Mouse (Mus musculus): Measurements from ENCODE around the gene Commd2. TPM values are rescaled to one million over a fixed set of nuclear protein-coding genes. Genes with fewer than 3 reads are reported as not detected.
A peak's percentile ranks its signal among the peaks of the same experiment; 100 is the strongest.

Gene Commd2
- polyA plus RNA-seq, 1 experiment from 2014 or later = 67.2 TPM

- CTCF ChIA-PET = interaction anchor here (1.3 to 4.3 kb wide), 6 partner anchors 10 to 824 kb away, joined by 3 to 35 read pairs (median 7); no protein-coding TSS in a partner anchor
- POLR2A ChIA-PET = interaction anchor here (0.5 kb wide), 1 partner anchor 857 kb away, joined by 3 read pairs; no protein-coding TSS in a partner anchor
- in situ Hi-C loops (cut with MboI; ENCODE audit: low pct_unique_long_range_greater_than_20kb) = loop anchor here (5.0 to 10.0 kb wide), 4 partner anchors 68 to 830 kb away; no protein-coding TSS in a partner anchor
- H3K27me3 ChIP-seq = no peaks in the 10 kb centered on the region
- TF ChIP-seq CTCF (IDR thresholded peaks at IDR 0.05) = no peak
- DNase-seq (ENCODE audit: low read depth, low spot score) (no peak), ATAC-seq (no peak)
Observed at GRCm38 (mm10) chr3:57664682-57665081, 13.2 kb upstream of the Commd2 start.

- TF ChIP-seq CTCF (IDR thresholded peaks at IDR 0.05) = peak; percentile 90
- in situ Hi-C loops (cut with MboI; ENCODE audit: low pct_unique_long_range_greater_than_20kb) = loop anchor here (5.0 to 10.0 kb wide), 3 partner anchors 159 to 831 kb away; no protein-coding TSS in a partner anchor
- CTCF ChIA-PET = interaction anchor here (0.7 to 4.3 kb wide), 8 partner anchors 9 to 825 kb away, joined by 3 to 35 read pairs (median 5); no protein-coding TSS in a partner anchor
- H3K27me3 ChIP-seq = no peaks in the 10 kb centered on the region
- POLR2A ChIA-PET = no interaction called here
- DNase-seq (ENCODE audit: low read depth, low spot score) = peak; percentile 22
- ATAC-seq = no peak
Observed at GRCm38 (mm10) chr3:57663731-57664130, 12.2 kb upstream of the Commd2 start.

- no peak for DNase-seq (ENCODE audit: low read depth, low spot score)
- CTCF ChIA-PET = no interaction called here
Observed at GRCm38 (mm10) chr3:57658608-57659007, 7.1 kb upstream of the Commd2 start.

GRCm38 (mm10) chr3:57653646-57654045, 2.1 kb upstream of the Commd2 start:
- ChIA-PET CTCF (interaction anchor here (0.9 to 3.9 kb wide), 5 partner anchors 9 to 150 kb away, joined by 3 to 27 read pairs (median 3); no protein-coding TSS in a partner anchor), POLR2A (no interaction called here)
- ATAC-seq (no peak), DNase-seq (ENCODE audit: low read depth, low spot score) (no peak)
- TF ChIP-seq CTCF (IDR thresholded peaks at IDR 0.05) = no peak
- peaks cover 3% of the 10 kb centered on the region for H3K27me3 ChIP-seq
- in situ Hi-C loops (cut with MboI; ENCODE audit: low pct_unique_long_range_greater_than_20kb) = no loop called here

More at GRCm38 (mm10) chr3:57658608-57659007, 7.1 kb upstream of the Commd2 start:
- in situ Hi-C loops (cut with MboI; ENCODE audit: low pct_unique_long_range_greater_than_20kb) = no loop called here
- ATAC-seq = no peak
- no peak for TF ChIP-seq CTCF (IDR thresholded peaks at IDR 0.05)
- POLR2A ChIA-PET = interaction anchor here (0.6 to 0.7 kb wide), 2 partner anchors 12 to 638 kb away, joined by 3 to 5 read pairs; no protein-coding TSS in a partner anchor
- peaks cover 3% of the 10 kb centered on the region for H3K27me3 ChIP-seq

GRCm38 (mm10) chr3:57652485-57652884, 970 bp upstream of the Commd2 start:
- no peak for TF ChIP-seq CTCF (IDR thresholded peaks at IDR 0.05)
- ChIA-PET CTCF (interaction anchor here (1.1 kb wide), 1 partner anchor 151 kb away, joined by 3 read pairs; no protein-coding TSS in a partner anchor), POLR2A (no interaction called here)
- ATAC-seq (no peak), DNase-seq (ENCODE audit: low read depth, low spot score) (no peak)
- in situ Hi-C loops (cut with MboI; ENCODE audit: low pct_unique_long_range_greater_than_20kb) = no loop called here
- peaks cover under 1% of the 10 kb centered on the region for H3K27me3 ChIP-seq

DNA sequence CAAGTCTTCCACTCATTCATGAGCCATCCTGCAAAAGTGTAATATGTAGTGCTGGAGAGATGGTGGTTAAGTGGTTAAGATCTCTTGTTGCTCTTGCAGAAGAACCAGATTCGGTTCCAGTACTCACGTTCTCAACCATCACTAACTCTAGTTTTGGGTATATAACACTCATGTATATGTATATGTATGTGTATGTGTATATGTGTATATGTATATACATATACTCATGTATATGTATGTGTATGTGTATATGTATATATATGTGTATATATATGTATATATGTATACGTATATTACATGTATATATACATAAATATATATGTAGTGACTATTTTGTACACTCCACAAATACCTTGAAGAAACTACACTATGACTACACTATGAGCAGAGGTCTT, 347 bp upstream of the Commd2 start:
- no peak for TF ChIP-seq CTCF (IDR thresholded peaks at IDR 0.05)
- CTCF ChIA-PET = no interaction called here
- no peak for DNase-seq (ENCODE audit: low read depth, low spot score)
- POLR2A ChIA-PET = no interaction called here
- H3K27me3 ChIP-seq = no peaks in the 10 kb centered on the region
- in situ Hi-C loops (cut with MboI; ENCODE audit: low pct_unique_long_range_greater_than_20kb) = no loop called here
- ATAC-seq = no peak

GRCm38 (mm10) chr3:57643191-57643590, 8.3 kb downstream of the Commd2 start:
- TF ChIP-seq CTCF (IDR thresholded peaks at IDR 0.05) = no peak
- CTCF ChIA-PET = no interaction called here
- in situ Hi-C loops (cut with MboI; ENCODE audit: low pct_unique_long_range_greater_than_20kb) = loop anchor here (25.0 kb wide), 1 partner anchor 606 kb away; no protein-coding TSS in a partner anchor
- ATAC-seq = no peak
- POLR2A ChIA-PET = no interaction called here
- DNase-seq (ENCODE audit: low read depth, low spot score) = no peak
- H3K27me3 ChIP-seq = no peaks in the 10 kb centered on the region

- POLR2A ChIA-PET = no interaction called here
- no peak for TF ChIP-seq CTCF (IDR thresholded peaks at IDR 0.05)
Observed at GRCm38 (mm10) chr3:57637596-57637995, 13.9 kb downstream of the Commd2 start.

DNA sequence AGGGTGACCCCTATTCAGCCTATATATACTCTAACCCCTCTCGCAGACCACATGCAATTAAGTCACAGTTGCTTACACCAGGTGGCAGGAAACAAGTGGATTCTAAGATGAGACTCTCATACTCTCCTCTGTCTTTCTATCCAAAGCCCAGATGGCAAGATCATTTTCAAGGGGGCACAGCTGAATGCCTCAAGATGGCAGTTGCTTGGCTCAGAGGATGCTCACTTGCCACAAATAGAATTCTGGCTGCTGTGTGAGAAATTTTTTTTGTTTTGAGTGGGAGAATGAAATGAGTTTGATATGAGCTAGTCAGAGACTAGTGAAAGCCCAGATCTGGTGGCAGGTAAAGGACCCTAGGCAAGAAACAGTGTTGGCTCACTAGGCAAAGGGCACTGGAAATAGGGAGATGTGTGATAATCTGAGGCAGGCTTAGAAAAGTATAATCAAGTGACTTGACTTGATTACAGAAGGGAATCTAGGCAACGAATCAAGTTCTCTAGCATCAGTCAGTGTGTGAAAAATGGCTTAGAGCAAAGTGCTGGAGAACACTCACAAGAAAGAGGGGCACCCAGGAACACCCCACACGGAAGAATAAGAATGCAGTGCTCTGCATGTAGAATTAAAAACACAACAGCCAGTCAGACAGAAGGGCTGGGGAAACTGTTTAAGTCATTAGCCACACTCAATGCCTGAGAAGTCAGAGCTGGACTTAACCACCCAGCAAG, 16.6 kb downstream of the Commd2 start:
- no peak for ATAC-seq
- TF ChIP-seq CTCF (IDR thresholded peaks at IDR 0.05) = no peak
- CTCF ChIA-PET = interaction anchor here (1.0 to 4.9 kb wide), 2 partner anchors 9 to 166 kb away, joined by 4 to 25 read pairs; no protein-coding TSS in a partner anchor

More at GRCm38 (mm10) chr3:57637596-57637995, 13.9 kb downstream of the Commd2 start:
- no peaks in the 10 kb centered on the region for H3K27me3 ChIP-seq
- peak; percentile 87 for ATAC-seq
- in situ Hi-C loops (cut with MboI; ENCODE audit: low pct_unique_long_range_greater_than_20kb) = loop anchor here (25.0 kb wide), 1 partner anchor 600 kb away; no protein-coding TSS in a partner anchor
- DNase-seq (ENCODE audit: low read depth, low spot score) = peak; percentile 34
- CTCF ChIA-PET = interaction anchor here (0.7 to 4.9 kb wide), 8 partner anchors 11 to 203 kb away, joined by 3 to 25 read pairs (median 3); no protein-coding TSS in a partner anchor

GRCm38 (mm10) chr3:57626954-57627513, 24.5 kb downstream of the Commd2 start:
- POLR2A ChIA-PET = interaction anchor here (2.5 kb wide), 1 partner anchor 52 kb away, joined by 8 read pairs; the partner anchor contains the start of gene Wwtr1
- in situ Hi-C loops (cut with MboI; ENCODE audit: low pct_unique_long_range_greater_than_20kb) = loop anchor here (5.0 to 25.0 kb wide), 4 partner anchors 165 to 590 kb away; no protein-coding TSS in a partner anchor
- no peaks in the 10 kb centered on the region for H3K27me3 ChIP-seq
- ATAC-seq (no peak), DNase-seq (ENCODE audit: low read depth, low spot score) (no peak)
- CTCF ChIA-PET = interaction anchor here (1.2 to 4.6 kb wide), 5 partner anchors 10 to 360 kb away, joined by 4 to 45 read pairs (median 18); partner anchors contain the start of gene Wwtr1
- no peak for TF ChIP-seq CTCF (IDR thresholded peaks at IDR 0.05)

More for the DNA sequence above, 16.6 kb downstream of the Commd2 start:
- DNase-seq (ENCODE audit: low read depth, low spot score) = no peak
- no peaks in the 10 kb centered on the region for H3K27me3 ChIP-seq
- POLR2A ChIA-PET = no interaction called here
- in situ Hi-C loops (cut with MboI; ENCODE audit: low pct_unique_long_range_greater_than_20kb) = loop anchor here (25.0 kb wide), 1 partner anchor 598 kb away; no protein-coding TSS in a partner anchor

Data from Patski (cell line).